Mouse (Mus musculus) stomach, postnatal 0 days (tissue): ENCODE results near the gene Enho.

Experiments
- CTCF ChIP-seq: IDR thresholded peaks from 2 replicates; pipeline ENCODE4 v1.5.1; 2016; ENCODE audit warnings: antibody characterized with exemption, low read depth, mild to moderate bottlenecking, moderate library complexity
- EP300 ChIP-seq: optimal IDR thresholded peaks from 2 replicates; pipeline ENCODE3; 2016; ENCODE audit warnings: antibody characterized with exemption

- TF ChIP-seq CTCF (peak; percentile 41; the same call in 1 of the 2 replicates), EP300 (no peak)
These were observed 4.9 kb downstream of the Enho start for GRCm38 (mm10) chr4:41635224-41635623.
